Mouse (Mus musculus) heart, adult 2 months (tissue): Measurements from ENCODE around the gene 1700030J22Rik. TPM values are rescaled to one million over a fixed set of nuclear protein-coding genes. Genes with fewer than 3 reads are reported as not detected.

Experiments used
- DNase-seq, 2 experiments: peaks; one replicate each; pipeline ENCODE4 v3.0.0; 2021
- H3K27ac ChIP-seq: fragments of 200-600 bp; 2 replicates; pipeline ENCODE4 v1.8.1; 2022
- H3K27me3 ChIP-seq: fragments of 200-500 bp; 2 replicates; pipeline ENCODE4 v1.6.1; 2012; ENCODE audit warnings: mild to moderate bottlenecking, low read length, inconsistent platforms, mixed read lengths; ENCODE audit not compliant: control insufficient read depth, insufficient read depth
- H3K36me3 ChIP-seq: fragments of 200-500 bp; 2 replicates; pipeline ENCODE4 v1.6.1; 2012; ENCODE audit warnings: low read length, inconsistent platforms; ENCODE audit not compliant: control insufficient read depth, insufficient read depth
- H3K4me1 ChIP-seq: fragments of 200-500 bp; 2 replicates; pipeline ENCODE4 v1.6.1; 2011; ENCODE audit warnings: low read length; ENCODE audit not compliant: control insufficient read depth, insufficient read depth
- H3K4me3 ChIP-seq: fragments of 200-600 bp; 2 replicates; pipeline ENCODE4 v1.8.1; 2022
- H3K79me2 ChIP-seq: fragments of 200-500 bp; replicated peaks from 2 replicates; pipeline ENCODE4 v1.6.1; 2012; ENCODE audit warnings: mild to moderate bottlenecking, inconsistent platforms, low read length, moderate library complexity, mixed read lengths; ENCODE audit not compliant: control insufficient read depth, insufficient read depth
- H3K9ac ChIP-seq: fragments of 200-500 bp; 2 replicates; pipeline ENCODE4 v1.6.1; 2012; ENCODE audit warnings: low read depth, mild to moderate bottlenecking, control low read depth, inconsistent platforms, low read length, mixed read lengths
- CTCF ChIP-seq: fragments of 200-600 bp; IDR thresholded peaks from 2 replicates; pipeline ENCODE4 v1.8.1; 2022; ENCODE audit warnings: antibody characterized with exemption, mild to moderate bottlenecking, moderate library complexity
- EP300 ChIP-seq: fragments of 200-500 bp; IDR thresholded peaks from 2 replicates; pipeline ENCODE4 v1.6.1; 2011; ENCODE audit warnings: low read depth, low read length, control low read depth; ENCODE audit not compliant: insufficient read depth
- POLR2A ChIP-seq: fragments of 200-500 bp; IDR thresholded peaks from 2 replicates; pipeline ENCODE4 v1.6.1; 2011; ENCODE audit warnings: mild to moderate bottlenecking, low read depth, low read length, control low read depth; ENCODE audit not compliant: insufficient read depth
- WGBS: fragments of 180-500 bp; shearing (Covaris S2); methylation state at CpG from one replicate; pipeline ENCODE4 v1.1.7; 2018; 5-methylcytosine and 5-hydroxymethylcytosine counted together
- intact Hi-C: fragments of 180-260 bp; cut with DNase I; formaldehyde crosslinking; loops from one replicate; pipeline ENCODE4 v1.15.1; 2025
- polyA plus RNA-seq: library from polyadenylated mRNA; depleted of rRNA; stranded (reverse); fragments of >200 nt; gene quantifications from 2 replicates; pipeline ENCODE4 v1.2.3, GENCODE M21; 2012
- total RNA-seq, 2 experiments: library from RNA; stranded (reverse); gene quantifications; 2 replicates each; pipeline ENCODE4 v1.2.3; 2021

The 1700030J22Rik gene
- total and polyA plus RNA-seq, 3 experiments = 0.41 to 0.68 (median 0.44) TPM

DNA sequence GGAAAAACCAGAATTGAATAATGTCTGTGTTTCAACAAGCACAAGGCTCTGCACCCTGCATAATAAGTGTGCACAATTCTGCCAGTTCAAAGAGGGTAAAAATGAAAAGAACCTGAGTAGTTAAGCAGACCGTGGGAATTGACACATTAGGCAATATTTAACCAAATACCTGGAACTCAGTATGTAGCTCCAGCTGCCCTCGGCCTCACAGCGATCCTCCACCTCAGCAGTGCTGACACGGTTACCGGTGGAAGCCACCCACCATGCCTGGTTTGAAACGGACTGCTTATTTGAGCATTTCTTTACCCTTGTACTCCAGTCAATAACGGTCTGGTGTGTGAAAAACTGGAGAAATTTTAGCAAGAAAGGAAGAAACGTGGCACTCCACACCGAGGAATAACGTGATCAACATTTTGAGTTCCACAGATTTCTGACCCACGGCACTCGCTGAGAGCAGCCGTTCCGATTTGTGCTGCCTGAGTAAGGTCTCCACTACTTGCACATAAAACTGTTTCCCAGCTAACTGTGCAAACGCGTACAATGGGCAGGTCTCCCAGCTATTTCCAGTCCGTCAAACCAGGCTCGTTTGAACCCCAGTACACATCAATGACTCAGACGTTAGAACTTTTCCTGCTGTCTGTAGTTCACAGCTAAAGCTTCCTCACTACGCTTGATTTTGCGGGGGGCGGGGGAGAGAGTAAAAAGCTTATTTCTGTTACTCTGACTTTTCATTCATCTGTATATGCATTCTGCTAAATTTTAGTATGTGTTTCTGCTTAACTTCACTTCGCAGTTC, 13.6 kb upstream of the 1700030J22Rik start:
- 10% methylated on average over 23 of the region's 23 CpGs for WGBS
- TF ChIP-seq POLR2A = no peak
- TF ChIP-seq EP300 = no peak
- TF ChIP-seq CTCF = no peak
- intact Hi-C loops = loop anchor here (5.0 kb wide), 1 partner anchor 70 kb away; the partner anchor contains the start of genes Cenpn and Cmc2
- Histone ChIP-seq H3K4me3 (peak overlapping the region; percentile 64), H3K27me3 (no peaks in the 10 kb centered on the region), H3K27ac (peak overlapping the region; percentile 84; the same call in 1 of the 2 replicates), H3K36me3 (no peaks in the 10 kb centered on the region), H3K79me2 (0 out of 2 replicates have a peak, but pooled peaks cover 1% of the 10 kb centered on the region), H3K9ac (peak overlapping the region; percentile 92), H3K4me1 (peaks cover 2% of the 10 kb centered on the region)
- DNase-seq = peak in 1 of 2 experiments; percentile 9

DNA sequence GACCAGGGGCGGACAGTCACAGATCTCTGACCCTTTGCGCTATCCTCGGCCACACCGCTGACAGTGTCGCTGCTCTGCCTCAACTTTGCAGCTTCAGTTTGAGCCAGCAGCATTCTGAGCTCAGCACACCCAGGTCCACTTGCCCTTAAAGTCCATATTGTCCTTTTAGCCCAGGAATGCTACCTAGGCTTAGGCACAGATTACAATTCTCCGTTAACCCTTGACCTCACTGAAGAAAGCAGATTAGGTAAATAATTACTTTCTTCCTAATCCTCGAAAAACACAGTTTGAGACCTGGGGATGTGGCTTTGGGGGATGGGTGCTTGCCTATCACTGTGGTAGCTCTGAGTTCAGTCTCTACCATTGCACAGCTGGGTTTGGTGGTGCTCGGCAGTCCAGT, 12.5 kb upstream of the 1700030J22Rik start:
- Histone ChIP-seq H3K4me1 (peaks cover 2% of the 10 kb centered on the region), H3K79me2 (0 out of 2 replicates have a peak, but pooled peaks cover 1% of the 10 kb centered on the region), H3K4me3 (no peak overlapping the region), H3K27ac (no peak overlapping the region), H3K27me3 (no peaks in the 10 kb centered on the region), H3K9ac (no peak overlapping the region), H3K36me3 (no peaks in the 10 kb centered on the region)
- no peak for DNase-seq
- TF ChIP-seq EP300 (no peak), CTCF (no peak), POLR2A (no peak)
- intact Hi-C loops = loop anchor here (5.0 kb wide), 1 partner anchor 69 kb away; the partner anchor contains the start of genes Cenpn and Cmc2
- WGBS = 95% methylated on average over 8 of the region's 8 CpGs

DNA sequence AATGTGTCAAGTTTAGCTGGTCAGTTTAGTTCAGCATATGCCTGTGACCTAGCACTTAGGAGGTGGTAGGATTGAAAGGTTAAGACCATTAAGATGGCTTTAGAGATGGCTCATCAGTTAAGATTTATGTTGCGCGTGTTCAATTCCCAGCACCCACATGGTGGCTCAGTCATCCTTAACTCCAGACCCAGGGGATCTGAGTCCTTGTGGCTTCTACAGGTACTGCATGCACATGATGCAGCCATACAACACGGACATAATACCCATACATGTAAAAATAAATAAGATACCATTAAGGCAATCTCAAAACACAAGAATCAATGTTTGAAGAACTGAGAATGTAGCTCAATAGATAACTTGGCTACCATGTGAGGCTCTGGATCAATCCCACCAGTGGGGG, 11.1 kb upstream of the 1700030J22Rik start:
- DNase-seq = no peak
- intact Hi-C loops = loop anchor here (5.0 kb wide), 1 partner anchor 68 kb away; the partner anchor contains the start of genes Cenpn and Cmc2
- H3K4me1 ChIP-seq = peaks cover 2% of the 10 kb centered on the region
- 0 out of 2 replicates have a peak, but pooled peaks cover 1% of the 10 kb centered on the region for H3K79me2 ChIP-seq
- no peak overlapping the region for H3K9ac ChIP-seq
- no peaks in the 10 kb centered on the region for H3K36me3 ChIP-seq
- over 99% methylated on average over 3 of the region's 3 CpGs for WGBS
- no peak overlapping the region for H3K27ac ChIP-seq
- H3K4me3 ChIP-seq = no peak overlapping the region
- TF ChIP-seq EP300 (no peak), CTCF (peak; percentile 35)
- no peaks in the 10 kb centered on the region for H3K27me3 ChIP-seq

DNA sequence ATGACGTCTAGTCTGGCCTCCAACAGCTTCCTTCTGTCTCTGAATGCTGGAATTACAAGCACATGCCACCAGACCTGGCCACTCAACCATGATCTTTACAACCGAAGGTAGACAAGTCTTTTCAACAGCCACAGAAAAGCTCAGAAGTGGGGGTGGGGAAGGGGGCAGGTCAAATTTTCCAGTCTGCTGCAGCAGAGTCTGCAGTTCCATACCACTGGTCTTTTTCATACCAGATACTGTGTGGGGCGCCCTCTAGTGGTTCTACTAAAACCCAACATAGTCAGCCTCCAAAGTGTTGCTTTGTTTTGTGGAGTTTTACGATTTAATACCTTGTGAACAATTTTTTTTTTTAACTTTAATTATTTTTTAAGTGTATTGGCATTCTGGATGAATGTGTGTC, 1.4 kb upstream of the 1700030J22Rik start:
- peaks cover 3% of the 10 kb centered on the region; the same call in 1 of the 2 replicates for H3K4me1 ChIP-seq
- DNase-seq = peak; percentile 33 to 43
- no peaks in the 10 kb centered on the region for H3K36me3 ChIP-seq
- 10% methylated on average over 4 of the region's 4 CpGs for WGBS
- H3K27ac ChIP-seq = no peak overlapping the region
- TF ChIP-seq CTCF (peak; percentile 88), POLR2A (no peak), EP300 (no peak)
- H3K4me3 ChIP-seq = no peak overlapping the region
- H3K27me3 ChIP-seq = no peaks in the 10 kb centered on the region
- no peaks in the 10 kb centered on the region for H3K79me2 ChIP-seq
- H3K9ac ChIP-seq = no peak overlapping the region
- intact Hi-C loops = no loop called here

DNA sequence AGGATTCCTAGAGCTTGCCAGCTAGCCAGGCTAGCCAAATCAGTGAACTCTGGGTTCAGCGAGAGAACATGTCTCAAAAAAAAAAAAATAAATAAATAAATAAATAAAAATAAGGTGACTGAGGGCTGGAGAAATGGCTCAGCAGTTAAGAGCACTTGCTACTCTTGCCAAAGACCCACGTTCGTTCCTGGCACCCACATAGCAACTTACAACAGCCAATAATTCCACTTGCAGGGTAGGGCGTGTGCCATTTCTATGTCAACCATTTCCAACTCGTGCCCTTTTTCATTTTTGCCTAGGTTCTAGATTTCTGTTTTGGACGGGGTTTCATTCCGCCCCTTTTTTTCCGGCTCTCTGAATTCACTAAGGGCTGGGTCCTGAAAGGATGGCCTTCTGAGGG, 707 bp downstream of the 1700030J22Rik start:
- intact Hi-C loops = loop anchor here (5.0 kb wide), 1 partner anchor 179 kb away; the partner anchor contains the start of gene Gan
- H3K27ac ChIP-seq = no peak overlapping the region
- peaks cover 3% of the 10 kb centered on the region; the same call in 1 of the 2 replicates for H3K4me1 ChIP-seq
- no peaks in the 10 kb centered on the region for H3K27me3 ChIP-seq
- no peaks in the 10 kb centered on the region for H3K36me3 ChIP-seq
- DNase-seq = no peak
- H3K4me3 ChIP-seq = peak overlapping the region; percentile 95
- H3K79me2 ChIP-seq = no peaks in the 10 kb centered on the region
- 24% methylated on average over 8 of the region's 8 CpGs for WGBS
- no peak for TF ChIP-seq CTCF
- TF ChIP-seq EP300 = no peak
- no peak for TF ChIP-seq POLR2A
- H3K9ac ChIP-seq = no peak overlapping the region

DNA sequence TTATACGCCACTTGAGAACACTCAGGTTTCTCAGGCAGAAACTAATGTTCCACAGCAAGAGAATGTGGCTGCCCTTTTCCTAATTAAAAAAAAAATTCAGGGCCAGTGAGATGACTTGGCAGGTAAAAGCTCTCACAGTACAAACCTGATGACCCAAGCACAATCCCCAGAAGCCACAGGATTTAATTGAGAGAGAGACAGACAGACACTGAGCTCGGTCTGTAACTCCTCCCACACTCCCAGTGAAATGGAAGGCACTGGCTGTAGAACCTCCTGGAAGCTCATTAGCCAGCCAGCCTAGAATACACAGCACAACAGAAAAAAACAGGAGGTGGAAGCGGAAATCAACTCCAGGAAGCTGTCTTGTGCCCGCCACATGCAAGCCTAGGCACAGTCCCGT, 3.2 kb downstream of the 1700030J22Rik start:
- intact Hi-C loops = loop anchor here (5.0 kb wide), 1 partner anchor 182 kb away; the partner anchor contains the start of gene Gan
- TF ChIP-seq EP300 = no peak
- no peak for TF ChIP-seq CTCF
- TF ChIP-seq POLR2A = no peak
- H3K27ac ChIP-seq = no peak overlapping the region
- no peak overlapping the region for H3K4me3 ChIP-seq
- no peak overlapping the region for H3K9ac ChIP-seq
- DNase-seq = no peak
- 56% methylated on average over 5 of the region's 5 CpGs for WGBS
- H3K27me3 ChIP-seq = no peaks in the 10 kb centered on the region
- peaks cover 3% of the 10 kb centered on the region; the same call in 1 of the 2 replicates for H3K4me1 ChIP-seq
- H3K79me2 ChIP-seq = no peaks in the 10 kb centered on the region
- H3K36me3 ChIP-seq = no peaks in the 10 kb centered on the region
